Mouse (Mus musculus) stomach, embryonic 16.5 days (tissue): ENCODE results near the gene Ttc24. TPM values are rescaled to one million over a fixed set of nuclear protein-coding genes. Genes with fewer than 3 reads are reported as not detected.

Experiments
- ATAC-seq: fragments of 200-750 bp; cut with Nextera tagmentation; 2 replicates; pipeline ENCODE4 v1.8.0; 2017; ENCODE audit warnings: moderate number of reproducible peaks, moderate TSS enrichment; ENCODE audit not compliant: insufficient read depth, low FRiP score
- H3K27ac ChIP-seq: fragments of 300-500 bp; sonication (generic); 2 replicates; pipeline ENCODE4 v1.5.1; 2014; ENCODE audit warnings: low read length
- H3K27me3 ChIP-seq: fragments of 300-500 bp; sonication (generic); 2 replicates; pipeline ENCODE4 v1.6.1; 2014; ENCODE audit warnings: low read length, control low read depth, mixed read lengths; ENCODE audit not compliant: control insufficient read depth, insufficient read depth
- H3K36me3 ChIP-seq: fragments of 300-500 bp; sonication (generic); 2 replicates; pipeline ENCODE4 v1.6.1; 2014; ENCODE audit warnings: low read length; ENCODE audit not compliant: control insufficient read depth, insufficient read depth
- H3K4me1 ChIP-seq: fragments of 300-500 bp; sonication (generic); 2 replicates; pipeline ENCODE4 v1.6.1; 2014; ENCODE audit warnings: low read length, control low read depth, mixed read lengths; ENCODE audit not compliant: control insufficient read depth, insufficient read depth
- H3K4me2 ChIP-seq: fragments of 300-500 bp; sonication (generic); 2 replicates; pipeline ENCODE4 v1.6.1; 2014; ENCODE audit warnings: low read depth, low read length, mixed read lengths
- H3K4me3 ChIP-seq: fragments of 300-500 bp; sonication (generic); replicated peaks from 2 replicates; pipeline ENCODE4 v1.5.1; 2014; ENCODE audit warnings: mild to moderate bottlenecking, low read length
- H3K9ac ChIP-seq: fragments of 300-500 bp; sonication (generic); 2 replicates; pipeline ENCODE4 v1.6.1; 2014; ENCODE audit warnings: low read length
- H3K9me3 ChIP-seq: fragments of 300-500 bp; sonication (generic); replicated peaks from 2 replicates; pipeline ENCODE4 v1.6.1; 2016; ENCODE audit warnings: low read length, control low read depth; ENCODE audit not compliant: control insufficient read depth
- WGBS: fragments of 180-500 bp; shearing (Covaris S2); extraction: QIAGEN DNeasy Blood & Tissue Kit; methylation state at CpG from one replicate; pipeline ENCODE4 v1.1.7; 2014; 5-methylcytosine and 5-hydroxymethylcytosine counted together
- polyA plus RNA-seq: library from polyadenylated mRNA; unstranded; fragments of >200 nt; fragmentation: Nextera tagmentation; extraction: Ambion mirVana; gene quantifications from 2 replicates; pipeline ENCODE4 v1.2.1, GENCODE M21; 2015

The Ttc24 gene
- polyA plus RNA-seq, 1 experiment from 2014 or later = not detected

- H3K9me3 ChIP-seq = no peaks in the 10 kb centered on the region
- H3K27ac ChIP-seq = no peak overlapping the region
- H3K36me3 ChIP-seq = peaks cover 4% of the 10 kb centered on the region; the same call in 1 of the 2 replicates
- no peaks in the 10 kb centered on the region for H3K27me3 ChIP-seq
- no peak for ATAC-seq
- no peak overlapping the region for H3K4me2 ChIP-seq
- no peak overlapping the region for H3K4me3 ChIP-seq
- WGBS = 91% methylated on average over 2 of the region's 2 CpGs
- no peak overlapping the region for H3K9ac ChIP-seq
- peaks cover 12% of the 10 kb centered on the region for H3K4me1 ChIP-seq
Observed at GRCm38 (mm10) chr3:88084001-88084400, 5.9 kb upstream of the Ttc24 start.

- Histone ChIP-seq H3K4me1 (peaks cover 12% of the 10 kb centered on the region), H3K27ac (0 out of 2 replicates have a peak overlapping the region, but pooled peaks have one; percentile 27), H3K36me3 (no peaks in the 10 kb centered on the region), H3K9ac (peak overlapping the region; percentile 74), H3K4me2 (peak overlapping the region; percentile 84), H3K9me3 (no peaks in the 10 kb centered on the region), H3K27me3 (no peaks in the 10 kb centered on the region), H3K4me3 (peak overlapping the region; percentile 69)
- WGBS = 4% methylated on average over 4 of the region's 4 CpGs
- ATAC-seq = peak; percentile 30; the same call in 1 of the 2 replicates
Observed at GRCm38 (mm10) chr3:88082663-88083062, 4.6 kb upstream of the Ttc24 start.

DNA sequence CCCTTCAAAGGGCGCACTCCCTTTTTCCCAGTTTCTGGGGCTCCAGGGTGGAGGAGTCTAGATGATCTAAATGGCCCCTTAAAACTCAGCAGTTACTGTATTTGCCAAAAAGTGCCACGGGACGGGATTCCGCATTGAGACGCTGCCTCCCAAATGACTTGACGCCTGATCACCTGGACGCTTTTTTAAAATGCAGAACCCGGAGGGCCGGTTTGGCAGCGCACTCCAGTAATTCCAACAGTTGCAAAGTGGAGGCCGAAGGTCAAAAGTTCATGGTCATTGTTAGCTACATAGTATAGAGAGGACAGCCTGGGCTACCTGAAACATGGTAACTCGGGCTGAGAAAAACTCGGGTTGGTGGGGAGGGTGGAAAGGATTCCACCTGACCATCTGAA is 4.1 kb upstream of the Ttc24 start:
- Histone ChIP-seq H3K4me1 (peaks cover 12% of the 10 kb centered on the region), H3K36me3 (no peaks in the 10 kb centered on the region), H3K4me3 (peak overlapping the region; percentile 69), H3K27me3 (no peaks in the 10 kb centered on the region), H3K9me3 (no peaks in the 10 kb centered on the region), H3K9ac (peak overlapping the region; percentile 74), H3K27ac (0 out of 2 replicates have a peak overlapping the region, but pooled peaks have one; percentile 27), H3K4me2 (peak overlapping the region; percentile 84)
- WGBS = 2% methylated on average over 13 of the region's 13 CpGs
- ATAC-seq = peak; percentile 11; the same call in 1 of the 2 replicates

GRCm38 (mm10) chr3:88081345-88082223 is 3.5 kb upstream of the Ttc24 start, which contains the start of gene Iqgap3:
Gene Iqgap3 (plus strand): TSS chr3:88081971.
- Histone ChIP-seq H3K27ac (0 out of 2 replicates have a peak within 1 kb of the TSS, but pooled peaks have one; percentile 27), H3K4me2 (peak within 1 kb of the TSS; percentile 84), H3K27me3 (no peaks in the 10 kb centered on the region), H3K4me1 (peaks cover 12% of the 10 kb centered on the region), H3K9ac (peak within 1 kb of the TSS; percentile 74), H3K4me3 (peak within 1 kb of the TSS; percentile 69), H3K9me3 (no peaks in the 10 kb centered on the region), H3K36me3 (no peaks in the 10 kb centered on the region)
- peak; percentile 90 for ATAC-seq
- WGBS = 18% methylated on average over 33 of the region's 33 CpGs

DNA sequence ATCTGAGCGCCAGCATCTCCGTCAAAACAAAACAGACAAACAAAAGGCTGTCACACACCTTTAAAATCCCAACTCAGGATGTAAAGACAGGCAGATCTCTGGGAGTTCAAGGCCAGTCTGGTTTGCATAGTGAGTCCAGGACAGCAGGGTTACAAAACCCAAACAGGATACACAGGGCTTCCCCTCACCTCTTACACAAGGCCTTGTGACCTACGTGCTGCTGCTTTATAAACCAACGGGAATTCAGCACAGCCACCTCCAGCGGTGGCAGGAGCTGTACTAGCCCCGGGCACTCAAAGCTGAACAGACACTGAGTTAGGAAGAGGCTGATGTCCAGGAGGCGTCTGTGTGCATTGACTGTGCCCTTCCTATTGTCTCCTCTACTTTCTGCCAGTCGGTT is 663 bp downstream of the Ttc24 start:
- Histone ChIP-seq H3K9ac (no peak overlapping the region), H3K9me3 (no peaks in the 10 kb centered on the region), H3K27me3 (no peaks in the 10 kb centered on the region), H3K4me3 (no peak overlapping the region), H3K4me1 (peaks cover 4% of the 10 kb centered on the region), H3K4me2 (no peak overlapping the region), H3K36me3 (no peaks in the 10 kb centered on the region), H3K27ac (no peak overlapping the region)
- ATAC-seq = no peak
- WGBS = 45% methylated on average over 8 of the region's 8 CpGs

GRCm38 (mm10) chr3:88074766-88075165 is 3.3 kb downstream of the Ttc24 start:
- ATAC-seq = no peak
- Histone ChIP-seq H3K27ac (no peak overlapping the region), H3K4me2 (no peak overlapping the region), H3K4me1 (no peaks in the 10 kb centered on the region), H3K4me3 (no peak overlapping the region), H3K27me3 (no peaks in the 10 kb centered on the region), H3K36me3 (no peaks in the 10 kb centered on the region), H3K9me3 (no peaks in the 10 kb centered on the region), H3K9ac (no peak overlapping the region)
- WGBS = 80% methylated on average over 8 of the region's 8 CpGs

DNA sequence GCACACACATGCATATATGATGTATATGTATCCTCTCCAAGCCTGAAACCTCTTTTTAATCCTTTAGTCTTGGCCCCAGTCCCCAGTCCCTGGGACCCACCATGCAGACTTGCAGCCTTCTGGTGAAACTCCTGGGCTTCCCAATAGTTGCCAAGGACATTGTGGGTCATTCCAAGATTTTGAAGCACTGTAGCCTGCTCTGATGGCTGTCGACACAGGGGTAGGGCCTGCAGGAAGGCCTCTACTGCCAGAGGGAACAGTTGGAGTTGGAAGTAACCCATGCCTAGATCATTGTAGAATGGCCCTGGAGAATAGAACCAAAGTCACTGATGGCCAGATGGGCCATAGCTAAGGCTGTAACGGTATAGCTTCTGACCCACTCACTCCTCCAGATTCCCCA is 3.8 kb downstream of the Ttc24 start:
- no peak for ATAC-seq
- Histone ChIP-seq H3K9me3 (no peaks in the 10 kb centered on the region), H3K4me1 (no peaks in the 10 kb centered on the region), H3K4me2 (no peak overlapping the region), H3K9ac (no peak overlapping the region), H3K36me3 (no peaks in the 10 kb centered on the region), H3K4me3 (no peak overlapping the region), H3K27me3 (no peaks in the 10 kb centered on the region), H3K27ac (no peak overlapping the region)
- WGBS = 71% methylated on average over 2 of the region's 2 CpGs

DNA sequence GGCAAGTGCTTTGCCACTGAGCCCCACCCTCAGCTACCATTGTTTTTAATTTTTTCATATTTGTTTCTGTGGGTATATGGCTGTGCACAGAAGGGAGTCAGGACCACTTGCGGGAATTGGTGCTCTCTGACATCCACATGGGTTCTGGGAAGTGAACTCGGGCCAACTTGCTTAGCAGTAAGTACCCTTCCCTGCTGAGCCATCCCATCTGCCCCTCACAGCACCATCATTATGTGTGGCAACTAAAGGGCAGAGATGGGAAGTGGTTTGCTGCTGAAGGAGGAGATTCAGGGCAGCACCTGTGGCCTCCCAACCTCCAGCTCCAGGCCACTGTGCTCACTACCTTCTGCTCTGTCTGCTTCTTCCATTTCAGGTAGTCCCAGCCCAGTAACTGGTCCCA is 4.5 kb downstream of the Ttc24 start:
- no peaks in the 10 kb centered on the region for H3K9me3 ChIP-seq
- H3K4me2 ChIP-seq = no peak overlapping the region
- WGBS = 61% methylated on average over 2 of the region's 2 CpGs
- no peak overlapping the region for H3K9ac ChIP-seq
- no peaks in the 10 kb centered on the region for H3K27me3 ChIP-seq
- H3K4me3 ChIP-seq = no peak overlapping the region
- H3K27ac ChIP-seq = no peak overlapping the region
- ATAC-seq = no peak
- no peaks in the 10 kb centered on the region for H3K4me1 ChIP-seq
- no peaks in the 10 kb centered on the region for H3K36me3 ChIP-seq

DNA sequence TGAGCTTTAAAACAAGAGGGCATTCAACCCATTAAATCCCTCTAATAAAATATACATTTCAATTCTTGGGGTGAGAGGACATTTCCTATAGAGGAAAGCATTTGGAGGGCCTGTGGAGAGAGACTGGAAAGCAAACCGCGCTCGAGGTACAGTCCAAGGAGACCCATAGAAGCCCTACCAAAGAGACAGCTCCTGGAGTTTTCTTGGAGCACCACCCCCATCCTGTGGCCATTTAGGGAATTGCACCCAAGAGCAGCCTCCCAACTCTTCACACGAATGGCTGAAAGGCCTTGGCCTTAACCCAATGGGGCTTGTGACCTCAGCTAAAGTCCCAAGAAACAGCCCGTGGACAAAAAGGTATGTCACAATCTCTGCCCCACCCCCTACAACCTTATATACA is 6.3 kb downstream of the Ttc24 start:
- no peaks in the 10 kb centered on the region for H3K27me3 ChIP-seq
- no peak overlapping the region for H3K4me3 ChIP-seq
- H3K9ac ChIP-seq = no peak overlapping the region
- no peak overlapping the region for H3K27ac ChIP-seq
- 3% methylated on average over 5 of the region's 5 CpGs for WGBS
- H3K9me3 ChIP-seq = no peaks in the 10 kb centered on the region
- no peaks in the 10 kb centered on the region for H3K4me1 ChIP-seq
- peak; percentile 70; the same call in 1 of the 2 replicates for ATAC-seq
- H3K36me3 ChIP-seq = no peaks in the 10 kb centered on the region
- no peak overlapping the region for H3K4me2 ChIP-seq
